Mouse (Mus musculus): ENCODE measurements around the gene Dcaf1. TPM values are rescaled to one million over a fixed set of nuclear protein-coding genes. Genes with fewer than 3 reads are reported as not detected.

Dcaf1 gene
- total and polyA plus RNA-seq, 3 experiments: 9.2 to 111 (median 72.4) TPM

GRCm38 (mm10) chr9:106856664-106857063 lies 35.0 kb downstream of the Dcaf1 start:
- Histone ChIP-seq H3K36me3 (replicated peaks) (peaks cover 83% of the 10 kb centered on the region), H3K27me3 (ENCODE audit: insufficient read depth, low read length) (no peaks in the 10 kb centered on the region), H3K4me1 (ENCODE audit: insufficient read depth, low read depth, low read length) (peaks cover 18% of the 10 kb centered on the region), H3K9me3 (replicated peaks) (no peaks in the 10 kb centered on the region), H3K4me3 (ENCODE audit: low read depth, low read length) (no peak overlapping the region)
- ATAC-seq (ENCODE audit: extremely low read depth, insufficient number of reproducible peaks, low FRiP score, poor library complexity, severe bottlenecking): no peak
- no peak for DNase-seq (ENCODE audit: low spot score)
- TF ChIP-seq CTCF (IDR thresholded peaks at IDR 0.05; ENCODE audit: low read depth, low read length) (no peak), POLR2AphosphoS5 (IDR thresholded peaks at IDR 0.05; ENCODE audit: insufficient replicate concordance, low read depth, low read length) (no peak), GATA1 (IDR thresholded peaks at IDR 0.05; ENCODE audit: borderline replicate concordance, low read length) (no peak), GATA2 (IDR thresholded peaks at IDR 0.05; ENCODE audit: borderline replicate concordance, low read depth, low read length) (no peak), TAL1 (conservative IDR thresholded peaks at IDR 0.05; ENCODE audit: low read depth, low read length) (no peak)

- ATAC-seq (ENCODE audit: extremely low read depth, insufficient number of reproducible peaks, low FRiP score, poor library complexity, severe bottlenecking): peak; percentile 95
- H3K36me3 ChIP-seq (replicated peaks): peaks cover 85% of the 10 kb centered on the region
- H3K4me3 ChIP-seq (ENCODE audit: low read depth, low read length): peak overlapping the region; percentile 54; the same call in 1 of the 2 replicates
- DNase-seq (ENCODE audit: low spot score): peak; percentile 63
- no peaks in the 10 kb centered on the region for H3K9me3 ChIP-seq (replicated peaks)
- no peak for TF ChIP-seq POLR2AphosphoS5 (IDR thresholded peaks at IDR 0.05; ENCODE audit: insufficient replicate concordance, low read depth, low read length)
- peak; percentile 72 for TF ChIP-seq TAL1 (conservative IDR thresholded peaks at IDR 0.05; ENCODE audit: low read depth, low read length)
- H3K4me1 ChIP-seq (ENCODE audit: insufficient read depth, low read depth, low read length): peaks cover 18% of the 10 kb centered on the region
- no peaks in the 10 kb centered on the region for H3K27me3 ChIP-seq (ENCODE audit: insufficient read depth, low read length)
These were observed 36.4 kb downstream of the Dcaf1 start for GRCm38 (mm10) chr9:106858036-106858435.

GRCm38 (mm10) chr9:106874216-106874615 lies 52.5 kb downstream of the Dcaf1 start:
- no peak for TF ChIP-seq GATA2 (IDR thresholded peaks at IDR 0.05; ENCODE audit: borderline replicate concordance, low read depth, low read length)
- no peak for TF ChIP-seq CTCF (IDR thresholded peaks at IDR 0.05; ENCODE audit: low read depth, low read length)
- TF ChIP-seq POLR2AphosphoS5 (IDR thresholded peaks at IDR 0.05; ENCODE audit: insufficient replicate concordance, low read depth, low read length): no peak
- no peak for TF ChIP-seq GATA1 (IDR thresholded peaks at IDR 0.05; ENCODE audit: borderline replicate concordance, low read length)
- TF ChIP-seq TAL1 (conservative IDR thresholded peaks at IDR 0.05; ENCODE audit: low read depth, low read length): no peak
- no peak for ATAC-seq (ENCODE audit: extremely low read depth, insufficient number of reproducible peaks, low FRiP score, poor library complexity, severe bottlenecking)
- peaks cover 83% of the 10 kb centered on the region for H3K36me3 ChIP-seq (replicated peaks)
- no peaks in the 10 kb centered on the region for H3K27me3 ChIP-seq (ENCODE audit: insufficient read depth, low read length)
- DNase-seq (ENCODE audit: low spot score): no peak
- H3K4me3 ChIP-seq (ENCODE audit: low read depth, low read length): no peak overlapping the region
- no peaks in the 10 kb centered on the region for H3K9me3 ChIP-seq (replicated peaks)
- H3K4me1 ChIP-seq (ENCODE audit: insufficient read depth, low read depth, low read length): peaks cover 18% of the 10 kb centered on the region

- Histone ChIP-seq H3K9me3 (replicated peaks) (no peaks in the 10 kb centered on the region), H3K4me3 (ENCODE audit: low read depth, low read length) (no peak overlapping the region), H3K4me1 (ENCODE audit: insufficient read depth, low read depth, low read length) (peaks cover 23% of the 10 kb centered on the region), H3K27me3 (ENCODE audit: insufficient read depth, low read length) (no peaks in the 10 kb centered on the region), H3K36me3 (replicated peaks) (peaks cover 92% of the 10 kb centered on the region)
- ATAC-seq (ENCODE audit: extremely low read depth, insufficient number of reproducible peaks, low FRiP score, poor library complexity, severe bottlenecking): no peak
- no peak for TF ChIP-seq TAL1 (conservative IDR thresholded peaks at IDR 0.05; ENCODE audit: low read depth, low read length)
- no peak for TF ChIP-seq GATA2 (IDR thresholded peaks at IDR 0.05; ENCODE audit: borderline replicate concordance, low read depth, low read length)
- no peak for TF ChIP-seq CTCF (IDR thresholded peaks at IDR 0.05; ENCODE audit: low read depth, low read length)
- no peak for TF ChIP-seq GATA1 (IDR thresholded peaks at IDR 0.05; ENCODE audit: borderline replicate concordance, low read length)
- TF ChIP-seq POLR2AphosphoS5 (IDR thresholded peaks at IDR 0.05; ENCODE audit: insufficient replicate concordance, low read depth, low read length): no peak
- DNase-seq (ENCODE audit: low spot score): no peak
These were observed 55.0 kb downstream of the Dcaf1 start for GRCm38 (mm10) chr9:106876666-106877065.

- peaks cover 40% of the 10 kb centered on the region for H3K4me1 ChIP-seq (ENCODE audit: insufficient read depth, low read depth, low read length)
- ATAC-seq (ENCODE audit: extremely low read depth, insufficient number of reproducible peaks, low FRiP score, poor library complexity, severe bottlenecking) (no peak), DNase-seq (ENCODE audit: low spot score) (no peak)
- no peaks in the 10 kb centered on the region for H3K9me3 ChIP-seq (replicated peaks)
- TF ChIP-seq POLR2AphosphoS5 (IDR thresholded peaks at IDR 0.05; ENCODE audit: insufficient replicate concordance, low read depth, low read length) (no peak), TAL1 (conservative IDR thresholded peaks at IDR 0.05; ENCODE audit: low read depth, low read length) (no peak), GATA2 (IDR thresholded peaks at IDR 0.05; ENCODE audit: borderline replicate concordance, low read depth, low read length) (no peak), CTCF (IDR thresholded peaks at IDR 0.05; ENCODE audit: low read depth, low read length) (no peak), GATA1 (IDR thresholded peaks at IDR 0.05; ENCODE audit: borderline replicate concordance, low read length) (no peak)
- H3K27me3 ChIP-seq (ENCODE audit: insufficient read depth, low read length): no peaks in the 10 kb centered on the region
- H3K4me3 ChIP-seq (ENCODE audit: low read depth, low read length): no peak overlapping the region
- H3K36me3 ChIP-seq (replicated peaks): peaks cover 91% of the 10 kb centered on the region
These were observed 57.8 kb downstream of the Dcaf1 start for GRCm38 (mm10) chr9:106879471-106879870.

GRCm38 (mm10) chr9:106881071-106881755 lies 59.5 kb downstream of the Dcaf1 start:
- H3K4me1 ChIP-seq (ENCODE audit: insufficient read depth, low read depth, low read length): peaks cover 56% of the 10 kb centered on the region
- no peaks in the 10 kb centered on the region for H3K9me3 ChIP-seq (replicated peaks)
- H3K27me3 ChIP-seq (ENCODE audit: insufficient read depth, low read length): no peaks in the 10 kb centered on the region
- DNase-seq (ENCODE audit: low spot score) (no peak), ATAC-seq (ENCODE audit: extremely low read depth, insufficient number of reproducible peaks, low FRiP score, poor library complexity, severe bottlenecking) (no peak)
- peaks cover 88% of the 10 kb centered on the region for H3K36me3 ChIP-seq (replicated peaks)
- TF ChIP-seq POLR2AphosphoS5 (IDR thresholded peaks at IDR 0.05; ENCODE audit: insufficient replicate concordance, low read depth, low read length) (no peak), TAL1 (conservative IDR thresholded peaks at IDR 0.05; ENCODE audit: low read depth, low read length) (no peak), CTCF (IDR thresholded peaks at IDR 0.05; ENCODE audit: low read depth, low read length) (no peak), GATA2 (IDR thresholded peaks at IDR 0.05; ENCODE audit: borderline replicate concordance, low read depth, low read length) (no peak), GATA1 (IDR thresholded peaks at IDR 0.05; ENCODE audit: borderline replicate concordance, low read length) (no peak)
- no peak overlapping the region for H3K4me3 ChIP-seq (ENCODE audit: low read depth, low read length)
